Mouse (Mus musculus) intestine, embryonic 16.5 days (tissue): Measurements from ENCODE around the gene Bcl6b. TPM values are rescaled to one million over a fixed set of nuclear protein-coding genes. Genes with fewer than 3 reads are reported as not detected.
A peak's percentile ranks its signal among the peaks of the same experiment; 100 is the strongest.

Experiments
- ATAC-seq: fragments of 200-750 bp; cut with Nextera tagmentation; 2 replicates; pipeline ENCODE4 v1.8.0; 2017; ENCODE audit warnings: moderate TSS enrichment, moderate library complexity
- H3K27ac ChIP-seq: fragments of 300-500 bp; sonication (generic); 2 replicates; pipeline ENCODE4 v1.5.1; 2014; ENCODE audit warnings: mild to moderate bottlenecking, low read length
- H3K27me3 ChIP-seq: fragments of 300-500 bp; sonication (generic); replicated peaks from 2 replicates; pipeline ENCODE4 v1.6.1; 2014; ENCODE audit warnings: low read length, control low read depth, mixed read lengths; ENCODE audit not compliant: control insufficient read depth, insufficient read depth
- H3K36me3 ChIP-seq: fragments of 300-500 bp; sonication (generic); 2 replicates; pipeline ENCODE4 v1.6.1; 2014; ENCODE audit warnings: low read length, control low read depth; ENCODE audit not compliant: control insufficient read depth, insufficient read depth
- H3K4me1 ChIP-seq: fragments of 300-500 bp; sonication (generic); 2 replicates; pipeline ENCODE4 v1.6.1; 2014; ENCODE audit warnings: low read length, control low read depth, mixed read lengths; ENCODE audit not compliant: control insufficient read depth, insufficient read depth
- H3K4me2 ChIP-seq: fragments of 300-500 bp; sonication (generic); 2 replicates; pipeline ENCODE4 v1.6.1; 2014; ENCODE audit warnings: low read depth, low read length, control low read depth
- H3K4me3 ChIP-seq: fragments of 300-500 bp; sonication (generic); 2 replicates; pipeline ENCODE4 v1.5.1; 2014; ENCODE audit warnings: mild to moderate bottlenecking, low read length
- H3K9ac ChIP-seq: fragments of 300-500 bp; sonication (generic); 2 replicates; pipeline ENCODE4 v1.6.1; 2014; ENCODE audit warnings: low read depth, low read length
- H3K9me3 ChIP-seq: fragments of 300-500 bp; sonication (generic); 2 replicates; pipeline ENCODE4 v1.6.1; 2016; ENCODE audit warnings: low read length, control low read depth; ENCODE audit not compliant: control insufficient read depth
- WGBS: fragments of 180-500 bp; shearing (Covaris S2); extraction: QIAGEN DNeasy Blood & Tissue Kit; methylation state at CpG from one replicate; pipeline ENCODE4 v1.1.7; 2014; 5-methylcytosine and 5-hydroxymethylcytosine counted together
- polyA plus RNA-seq: library from polyadenylated mRNA; unstranded; fragments of >200 nt; fragmentation: Nextera tagmentation; extraction: Ambion mirVana; gene quantifications from 2 replicates; pipeline ENCODE4 v1.2.1, GENCODE M21; 2015

The Bcl6b gene
- polyA plus RNA-seq, 1 experiment from 2014 or later = 10.4 TPM

GRCm38 (mm10) chr11:70218039-70218438, 11.6 kb downstream of the Bcl6b start:
- no peak overlapping the region for H3K9ac ChIP-seq
- H3K4me3 ChIP-seq = no peak overlapping the region
- H3K4me1 ChIP-seq = peaks cover 26% of the 10 kb centered on the region
- H3K4me2 ChIP-seq = no peak overlapping the region
- WGBS = 57% methylated on average over 4 of the region's 4 CpGs
- no peak for ATAC-seq
- peaks cover 26% of the 10 kb centered on the region for H3K27me3 ChIP-seq
- H3K36me3 ChIP-seq = no peaks in the 10 kb centered on the region
- H3K9me3 ChIP-seq = no peaks in the 10 kb centered on the region
- H3K27ac ChIP-seq = no peak overlapping the region

GRCm38 (mm10) chr11:70216103-70216502, 13.5 kb downstream of the Bcl6b start:
- H3K4me3 ChIP-seq = no peak overlapping the region
- H3K9ac ChIP-seq = no peak overlapping the region
- peaks cover 26% of the 10 kb centered on the region for H3K4me1 ChIP-seq
- no peaks in the 10 kb centered on the region for H3K9me3 ChIP-seq
- no peak overlapping the region for H3K4me2 ChIP-seq
- WGBS = 69% methylated on average over 3 of the region's 3 CpGs
- no peak overlapping the region for H3K27ac ChIP-seq
- peaks cover 26% of the 10 kb centered on the region for H3K27me3 ChIP-seq
- H3K36me3 ChIP-seq = no peaks in the 10 kb centered on the region
- no peak for ATAC-seq

- Histone ChIP-seq H3K9me3 (no peaks in the 10 kb centered on the region), H3K4me3 (no peak overlapping the region), H3K9ac (no peak overlapping the region), H3K27me3 (peaks cover 26% of the 10 kb centered on the region), H3K4me1 (peaks cover 25% of the 10 kb centered on the region), H3K27ac (no peak overlapping the region), H3K4me2 (no peak overlapping the region), H3K36me3 (no peaks in the 10 kb centered on the region)
- 29% methylated on average over 22 of the region's 22 CpGs for WGBS
- ATAC-seq = no peak
Observed at GRCm38 (mm10) chr11:70215301-70215700, 14.3 kb downstream of the Bcl6b start.

DNA sequence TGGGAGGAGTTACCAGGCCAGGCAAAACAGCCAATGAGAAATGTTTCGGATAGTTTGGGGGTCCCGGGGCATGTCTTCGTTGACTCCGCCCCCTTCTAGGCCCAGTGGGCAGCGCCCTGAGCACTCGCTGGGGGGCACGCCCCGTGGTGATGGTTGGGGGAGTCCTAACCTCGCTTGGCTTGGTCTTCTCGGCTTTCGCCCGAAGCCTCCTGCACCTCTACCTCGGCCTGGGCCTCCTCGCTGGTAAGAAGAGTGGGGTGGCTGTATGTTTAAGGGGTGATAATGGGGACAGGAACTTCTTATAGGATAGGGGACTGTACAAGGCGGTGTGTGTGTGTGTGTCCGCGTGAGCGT, 14.8 kb downstream of the Bcl6b start:
- Histone ChIP-seq H3K27me3 (peaks cover 26% of the 10 kb centered on the region), H3K4me3 (no peak overlapping the region), H3K36me3 (no peaks in the 10 kb centered on the region), H3K4me2 (peak overlapping the region; percentile 65), H3K9me3 (no peaks in the 10 kb centered on the region), H3K27ac (no peak overlapping the region), H3K4me1 (peaks cover 21% of the 10 kb centered on the region), H3K9ac (no peak overlapping the region)
- ATAC-seq = no peak
- 13% methylated on average over 18 of the region's 18 CpGs for WGBS

GRCm38 (mm10) chr11:70214191-70214855, 15.3 kb downstream of the Bcl6b start:
- H3K9me3 ChIP-seq = no peaks in the 10 kb centered on the region
- no peak overlapping the region for H3K27ac ChIP-seq
- peak overlapping the region; percentile 43 for H3K4me3 ChIP-seq
- H3K27me3 ChIP-seq = peaks cover 26% of the 10 kb centered on the region
- peak overlapping the region; percentile 68 for H3K9ac ChIP-seq
- 1% methylated on average over 46 of the region's 46 CpGs for WGBS
- peak; percentile 43 for ATAC-seq
- H3K4me2 ChIP-seq = peak overlapping the region; percentile 65
- H3K36me3 ChIP-seq = no peaks in the 10 kb centered on the region
- H3K4me1 ChIP-seq = peaks cover 20% of the 10 kb centered on the region

DNA sequence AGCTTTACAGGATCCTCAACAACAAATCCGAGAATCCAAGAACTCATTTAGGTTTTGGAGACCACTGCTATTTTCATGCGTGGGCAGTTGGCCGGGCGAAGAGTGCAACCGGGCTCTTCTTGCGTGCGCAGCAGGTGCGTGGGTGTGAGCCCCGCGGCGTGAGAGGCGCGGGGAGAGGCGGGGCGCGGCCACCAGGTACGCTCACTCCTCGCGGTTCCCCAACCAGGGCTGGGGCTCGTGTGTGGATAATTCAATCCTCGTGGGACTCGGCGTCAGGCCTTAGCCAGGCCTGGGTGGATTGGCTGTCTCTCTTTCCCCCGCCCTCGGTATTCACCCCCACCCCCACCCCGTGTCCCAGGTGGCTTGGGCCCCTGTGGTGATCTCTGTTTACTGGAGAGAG, 15.9 kb downstream of the Bcl6b start:
- H3K4me3 ChIP-seq = peak overlapping the region; percentile 43
- H3K27me3 ChIP-seq = peaks cover 26% of the 10 kb centered on the region
- no peaks in the 10 kb centered on the region for H3K36me3 ChIP-seq
- peak overlapping the region; percentile 65 for H3K4me2 ChIP-seq
- peaks cover 16% of the 10 kb centered on the region for H3K4me1 ChIP-seq
- WGBS = 10% methylated on average over 25 of the region's 26 CpGs
- H3K27ac ChIP-seq = no peak overlapping the region
- H3K9ac ChIP-seq = peak overlapping the region; percentile 68
- no peaks in the 10 kb centered on the region for H3K9me3 ChIP-seq
- peak; percentile 37; the same call in 1 of the 2 replicates for ATAC-seq

DNA sequence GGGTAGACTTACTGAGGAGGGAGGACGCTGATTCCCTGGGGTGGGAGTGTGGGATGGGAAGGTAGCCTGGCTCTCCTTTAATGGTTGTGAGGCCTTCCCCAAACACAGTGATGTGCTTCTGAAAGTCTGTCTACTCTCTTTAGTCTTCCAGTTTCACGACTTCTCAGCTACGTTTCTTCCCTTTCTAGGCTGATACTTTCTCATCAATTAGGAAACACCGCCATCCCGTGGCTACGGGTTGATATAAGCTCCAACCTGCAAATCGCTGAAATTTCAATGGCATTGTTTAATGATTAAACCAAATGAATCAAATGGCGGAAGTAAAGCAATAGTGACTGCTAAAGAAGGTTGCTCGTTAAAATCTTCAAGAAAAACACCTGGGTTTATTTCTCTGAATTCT, 16.7 kb downstream of the Bcl6b start:
- no peak overlapping the region for H3K4me3 ChIP-seq
- no peak overlapping the region for H3K27ac ChIP-seq
- H3K9ac ChIP-seq = no peak overlapping the region
- H3K4me2 ChIP-seq = peak overlapping the region; percentile 65; the same call in 1 of the 2 replicates
- H3K27me3 ChIP-seq = peaks cover 26% of the 10 kb centered on the region
- 8% methylated on average over 9 of the region's 9 CpGs for WGBS
- peaks cover 11% of the 10 kb centered on the region for H3K4me1 ChIP-seq
- peak; percentile 43 for ATAC-seq
- no peaks in the 10 kb centered on the region for H3K36me3 ChIP-seq
- H3K9me3 ChIP-seq = no peaks in the 10 kb centered on the region

DNA sequence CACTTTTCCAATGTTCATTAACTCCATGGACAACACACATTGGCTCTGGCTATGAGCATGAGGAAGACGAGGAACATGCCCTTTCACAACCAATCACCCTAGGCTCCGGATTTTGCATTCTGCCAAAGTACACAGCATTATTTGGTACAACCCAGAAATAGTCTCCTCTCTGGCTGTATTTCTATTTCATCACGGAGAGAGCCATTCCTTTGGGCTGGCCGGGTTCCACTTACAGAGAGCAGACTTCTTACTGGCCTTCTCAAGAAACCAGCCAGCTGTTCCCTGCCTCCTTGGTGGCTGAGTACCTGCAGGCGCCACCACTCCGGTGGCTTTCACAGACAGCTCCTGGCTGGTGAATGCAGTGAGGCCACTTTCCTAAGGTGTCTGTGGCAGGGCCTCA, 17.2 kb downstream of the Bcl6b start, which contains the start of gene Slc16a11:
Gene Slc16a11, plus strand, starts transcription at position 330 of the 400 bp plus-strand sequence.
- Histone ChIP-seq H3K27ac (no peak within 1 kb of the TSS), H3K4me1 (peaks cover 9% of the 10 kb centered on the region), H3K4me2 (peak within 1 kb of the TSS; percentile 65), H3K4me3 (peak within 1 kb of the TSS; percentile 43; the same call in 1 of the 2 replicates), H3K27me3 (peaks cover 26% of the 10 kb centered on the region), H3K9ac (peak within 1 kb of the TSS; percentile 68), H3K9me3 (no peaks in the 10 kb centered on the region), H3K36me3 (no peaks in the 10 kb centered on the region)
- ATAC-seq = no peak
- 60% methylated on average over 6 of the region's 6 CpGs for WGBS

DNA sequence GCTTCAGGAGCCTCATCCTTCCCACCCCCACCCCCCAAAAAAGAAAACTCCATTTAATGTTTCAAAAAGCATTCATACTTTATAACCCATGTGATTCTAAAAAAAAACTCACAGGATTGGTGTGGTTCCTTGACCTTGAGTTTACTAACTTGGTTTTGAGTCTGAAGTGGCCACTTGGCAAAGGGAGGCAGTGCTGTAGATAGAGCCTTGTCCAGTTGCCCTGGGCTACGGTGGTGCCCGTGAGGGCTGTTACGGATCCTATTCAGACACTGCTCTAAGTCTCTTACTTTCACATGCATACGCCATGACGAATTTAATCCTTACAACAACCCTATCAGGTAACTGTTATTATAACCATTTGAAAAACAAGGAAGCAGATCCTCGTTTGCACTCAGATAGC, 17.6 kb downstream of the Bcl6b start:
- Histone ChIP-seq H3K27me3 (peaks cover 26% of the 10 kb centered on the region), H3K36me3 (no peaks in the 10 kb centered on the region), H3K9me3 (no peaks in the 10 kb centered on the region), H3K9ac (no peak overlapping the region), H3K4me3 (no peak overlapping the region), H3K27ac (no peak overlapping the region), H3K4me1 (peaks cover 9% of the 10 kb centered on the region), H3K4me2 (no peak overlapping the region)
- WGBS = 84% methylated on average over 6 of the region's 6 CpGs
- no peak for ATAC-seq

- H3K27me3 ChIP-seq = peaks cover 19% of the 10 kb centered on the region
- no peaks in the 10 kb centered on the region for H3K36me3 ChIP-seq
- no peak for ATAC-seq
- no peak overlapping the region for H3K27ac ChIP-seq
- peaks cover 9% of the 10 kb centered on the region for H3K4me1 ChIP-seq
- WGBS = 88% methylated on average over 2 of the region's 2 CpGs
- H3K9me3 ChIP-seq = no peaks in the 10 kb centered on the region
- no peak overlapping the region for H3K4me3 ChIP-seq
- H3K4me2 ChIP-seq = no peak overlapping the region
- no peak overlapping the region for H3K9ac ChIP-seq
Observed at GRCm38 (mm10) chr11:70210681-70211080, 18.9 kb downstream of the Bcl6b start.
